Mouse (Mus musculus) brain, embryonic 14.5 days (tissue): Measurements from ENCODE around the gene Itpr3.

Experiments
- CTCF ChIP-seq: fragments of 200-500 bp; IDR thresholded peaks from 2 replicates; pipeline ENCODE4 v1.5.1; 2012; ENCODE audit warnings: inconsistent platforms, mild to moderate bottlenecking, moderate library complexity, borderline replicate concordance; ENCODE audit not compliant: insufficient read depth, insufficient read length; ENCODE audit errors: extremely low read depth
- POLR2A ChIP-seq: fragments of 200-500 bp; IDR thresholded peaks from 2 replicates; pipeline ENCODE4 v1.6.1; 2012; ENCODE audit warnings: mild to moderate bottlenecking, inconsistent platforms, borderline replicate concordance; ENCODE audit not compliant: poor library complexity, insufficient read depth, insufficient read length, severe bottlenecking; ENCODE audit errors: extremely low read depth

DNA sequence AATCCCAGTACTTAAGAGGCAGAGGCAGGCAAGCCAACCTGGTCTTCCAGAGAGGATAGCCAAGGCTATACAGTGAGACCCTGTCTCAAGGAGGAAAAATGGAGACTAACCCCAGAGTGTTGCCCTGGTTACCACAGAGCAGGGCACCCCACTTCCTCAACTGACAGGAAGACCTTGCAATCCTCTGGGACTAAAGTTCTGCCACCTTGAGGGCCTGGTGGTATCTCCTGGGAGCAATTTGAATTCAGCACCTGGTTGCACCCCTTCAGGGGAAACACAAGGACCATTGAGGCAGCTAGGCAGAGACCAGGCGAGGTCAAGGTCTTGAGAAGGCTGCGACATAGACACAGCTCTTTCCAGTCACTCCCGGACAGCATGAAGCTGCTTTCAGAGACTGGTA is 31.2 kb upstream of the Itpr3 start:
- TF ChIP-seq POLR2A (no peak), CTCF (no peak)
